Mouse (Mus musculus) olfactory bulb, adult 2 months (tissue): Measurements from ENCODE around the gene Cradd.

Source experiments
- CTCF ChIP-seq: fragments of 200-500 bp; IDR thresholded peaks from 2 replicates; pipeline ENCODE4 v1.5.1; 2012; ENCODE audit warnings: low read depth, mild to moderate bottlenecking, low read length, moderate library complexity; ENCODE audit not compliant: insufficient read depth
- POLR2A ChIP-seq: fragments of 200-500 bp; IDR thresholded peaks from 2 replicates; pipeline ENCODE4 v1.6.1; 2012; ENCODE audit warnings: mild to moderate bottlenecking, low read depth, low read length, moderate library complexity; ENCODE audit not compliant: insufficient read depth

- TF ChIP-seq CTCF, result no peak
- no peak for TF ChIP-seq POLR2A
Observed at GRCm38 (mm10) chr10:95269151-95269550, 54.8 kb downstream of the Cradd start.
